Comparison of ENCODE assay signal across 1 mouse cellular context in the genomic region with DNA sequence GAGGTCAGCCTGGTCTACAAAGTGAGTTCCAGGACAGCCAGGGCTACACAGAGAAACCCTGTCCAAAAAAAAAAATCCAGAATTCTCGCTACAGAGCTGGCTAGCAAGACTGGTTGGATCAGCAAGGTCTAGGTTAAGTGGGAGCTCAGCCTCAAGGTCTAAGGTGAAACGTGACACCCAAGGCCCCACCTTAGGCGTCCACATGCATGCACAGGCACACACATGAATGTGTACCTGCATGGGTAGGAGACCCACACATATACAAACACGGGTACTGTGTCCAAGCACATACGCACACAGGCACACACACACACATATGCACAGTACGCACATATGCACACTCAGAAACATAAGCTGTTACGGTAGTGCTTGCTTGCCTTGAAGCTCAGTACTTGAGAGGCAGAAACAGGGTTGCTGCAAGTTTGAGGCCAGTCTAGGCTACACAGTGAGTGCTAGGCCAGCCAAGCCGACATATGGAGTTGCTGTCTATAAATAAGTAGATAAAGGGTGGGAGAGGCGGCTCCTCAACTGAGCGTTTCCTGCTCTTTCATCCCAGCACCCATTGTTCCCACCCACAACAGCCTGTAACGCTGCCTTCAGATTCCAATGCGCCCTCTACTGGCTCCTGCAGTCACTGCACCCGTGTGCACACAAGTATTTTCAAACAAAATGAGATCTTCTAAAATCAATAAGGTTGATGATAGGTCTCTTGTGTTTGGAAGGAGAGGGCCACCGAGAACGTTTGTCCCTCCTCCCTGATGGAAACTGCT.
TF ChIP-seq lines count a peak whose summit lies in the region.

No protein-coding gene starts in this region.

TF ChIP-seq in CH12.LX, 34 proteins besides CTCF, POLR2A, EP300 and RAD21 (continued from another document):
- TF ChIP-seq E2F4 (IDR thresholded peaks at IDR 0.05; ENCODE audit: insufficient replicate concordance, low read depth, low read length) (no peak), HCFC1 (IDR thresholded peaks at IDR 0.05; ENCODE audit: low read depth, low read length) (no peak; the same call in 1 of the 2 replicates), SMC3 (IDR thresholded peaks at IDR 0.05; ENCODE audit: low read depth, low read length) (peak; percentile 53), CHD1 (IDR thresholded peaks at IDR 0.05; ENCODE audit: low read depth, low read length) (no peak)
